Mouse (Mus musculus) frontal cortex, postnatal 25 days (tissue): ENCODE measurements around the gene I0C0044D17Rik.

Source experiments
- DNase-seq, 2 experiments: peaks; one replicate each; pipeline ENCODE4 v3.0.0; 2022; ENCODE audit warnings: low spot score in 2 of 2

The I0C0044D17Rik gene

GRCm38 (mm10) chr4:98777464-98777863 lies 46.2 kb downstream of the I0C0044D17Rik start:
- no peak for DNase-seq

GRCm38 (mm10) chr4:98776721-98777427 lies 46.8 kb downstream of the I0C0044D17Rik start:
- DNase-seq, result no peak

GRCm38 (mm10) chr4:98773785-98774184 lies 49.9 kb downstream of the I0C0044D17Rik start:
- DNase-seq, result no peak
